Mouse (Mus musculus) G1E (cell line): Measurements from ENCODE around the gene Rhou. TPM values are rescaled to one million over a fixed set of nuclear protein-coding genes. Genes with fewer than 3 reads are reported as not detected.

ENCODE experiments used
- ATAC-seq: 2 replicates; pipeline ENCODE4 v1.8.0; 2016; ENCODE audit warnings: mild to moderate bottlenecking; ENCODE audit not compliant: insufficient number of reproducible peaks, poor library complexity, low FRiP score, severe bottlenecking; ENCODE audit errors: extremely low read depth
- DNase-seq: peaks from one replicate; pipeline ENCODE4 v3.0.0; 2012; ENCODE audit warnings: low spot score
- H3K27me3 ChIP-seq: 2 replicates; pipeline ENCODE4 v1.6.1; 2012; ENCODE audit warnings: mild to moderate bottlenecking, low read length, inconsistent platforms; ENCODE audit not compliant: insufficient read depth
- H3K36me3 ChIP-seq: replicated peaks from 2 replicates; pipeline ENCODE3; 2012; ENCODE audit warnings: mild to moderate bottlenecking, inconsistent platforms
- H3K4me1 ChIP-seq: 2 replicates; pipeline ENCODE4 v1.6.1; 2012; ENCODE audit warnings: low read depth, low read length, inconsistent platforms, mixed read lengths; ENCODE audit not compliant: insufficient read depth
- H3K4me3 ChIP-seq: 2 replicates; pipeline ENCODE4 v1.5.1; 2012; ENCODE audit warnings: low read depth, mild to moderate bottlenecking, inconsistent platforms, low read length, moderate library complexity, mixed read lengths
- H3K9me3 ChIP-seq: replicated peaks from 2 replicates; pipeline ENCODE4 v1.6.1; 2012; ENCODE audit warnings: inconsistent platforms
- CTCF ChIP-seq: IDR thresholded peaks from 2 replicates; pipeline ENCODE4 v1.5.1; 2012; ENCODE audit warnings: low read depth, low read length, inconsistent platforms, mixed read lengths
- GATA1 ChIP-seq: IDR thresholded peaks from 2 replicates; pipeline ENCODE4 v1.6.1; 2012; ENCODE audit warnings: borderline replicate concordance, low read length, inconsistent platforms, mixed read lengths
- GATA2 ChIP-seq: IDR thresholded peaks from 2 replicates; pipeline ENCODE4 v1.6.1; 2012; ENCODE audit warnings: low read depth, low read length, inconsistent platforms, borderline replicate concordance
- POLR2AphosphoS5 ChIP-seq: IDR thresholded peaks from 2 replicates; pipeline ENCODE4 v1.6.1; 2012; ENCODE audit warnings: low read depth, low read length, inconsistent platforms; ENCODE audit not compliant: insufficient replicate concordance
- TAL1 ChIP-seq: conservative IDR thresholded peaks from 2 replicates; pipeline ENCODE4 v1.6.1; 2012; ENCODE audit warnings: low read depth, low read length, inconsistent platforms, mixed read lengths
- polyA plus RNA-seq: library from polyadenylated mRNA; stranded (reverse); fragments of >175 nt; gene quantifications from 2 replicates; pipeline ENCODE4 v1.2.3, GENCODE M21; 2012
- total RNA-seq, 2 experiments: library from RNA; stranded (forward) in 1 of 2; stranded (reverse) in 1 of 2; fragments of 200-1000 nt in 1 of 2; fragments of >200 nt in 1 of 2; fragmentation: Nextera tagmentation in 1 of 2; gene quantifications; 2 replicates each; pipeline ENCODE4 v1.2.3; 2014 to 2017

Gene Rhou
- total and polyA plus RNA-seq, 3 experiments, result 0.16 TPM; not detected in 2

DNA sequence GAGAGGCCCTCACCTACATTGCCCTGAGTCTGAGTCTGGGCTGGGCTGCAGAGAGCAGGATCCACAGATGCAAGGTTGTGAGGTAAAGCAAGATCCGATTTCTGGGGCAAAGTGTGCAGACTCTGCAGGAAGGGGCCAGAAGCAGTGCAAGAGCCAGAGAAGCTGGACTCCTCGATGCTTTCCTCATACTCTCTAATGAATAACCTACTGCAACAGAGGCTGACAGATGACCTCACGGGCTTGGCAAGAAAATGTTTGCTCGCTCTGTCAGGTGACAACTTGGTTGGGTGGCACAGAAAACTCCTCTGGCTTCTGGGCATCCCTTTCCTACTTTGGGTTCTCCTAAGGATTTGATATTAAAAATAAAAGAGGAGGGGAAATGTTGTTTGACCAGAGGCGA, 51.6 kb downstream of the Rhou start:
- H3K36me3 ChIP-seq, result no peaks in the 10 kb centered on the region
- peaks cover 34% of the 10 kb centered on the region for H3K9me3 ChIP-seq
- no peaks in the 10 kb centered on the region; the same call in 1 of the 2 replicates for H3K27me3 ChIP-seq
- ATAC-seq (no peak), DNase-seq (no peak)
- no peak overlapping the region for H3K4me3 ChIP-seq
- no peaks in the 10 kb centered on the region for H3K4me1 ChIP-seq
- no peak for TF ChIP-seq CTCF
- no peak for TF ChIP-seq GATA1
- TF ChIP-seq POLR2AphosphoS5, result no peak
- no peak for TF ChIP-seq GATA2

DNA sequence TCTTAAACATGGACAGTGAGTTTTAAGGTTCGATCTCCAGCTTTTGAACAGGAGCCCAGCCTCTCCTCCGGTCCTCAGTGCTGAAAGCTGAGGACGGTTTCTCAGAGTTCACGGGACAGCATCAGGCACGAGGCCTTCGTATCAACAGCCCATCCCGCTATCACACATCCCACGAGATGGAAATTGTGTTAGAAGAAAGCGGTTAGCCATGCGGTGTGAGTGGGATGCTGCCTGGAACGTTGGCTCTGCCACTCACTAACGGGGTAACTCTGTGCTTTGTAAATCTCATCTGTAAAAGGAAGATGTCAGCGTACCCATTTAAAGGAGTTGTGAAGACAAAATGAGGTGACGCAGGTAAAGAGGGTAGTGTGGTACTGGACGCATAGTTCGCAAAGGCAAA, 53.4 kb downstream of the Rhou start:
- Histone ChIP-seq H3K4me3 (no peak overlapping the region), H3K9me3 (peaks cover 26% of the 10 kb centered on the region), H3K36me3 (no peaks in the 10 kb centered on the region), H3K27me3 (no peaks in the 10 kb centered on the region; the same call in 1 of the 2 replicates), H3K4me1 (no peaks in the 10 kb centered on the region)
- no peak for ATAC-seq
- no peak for DNase-seq
- TF ChIP-seq TAL1, result no peak

DNA sequence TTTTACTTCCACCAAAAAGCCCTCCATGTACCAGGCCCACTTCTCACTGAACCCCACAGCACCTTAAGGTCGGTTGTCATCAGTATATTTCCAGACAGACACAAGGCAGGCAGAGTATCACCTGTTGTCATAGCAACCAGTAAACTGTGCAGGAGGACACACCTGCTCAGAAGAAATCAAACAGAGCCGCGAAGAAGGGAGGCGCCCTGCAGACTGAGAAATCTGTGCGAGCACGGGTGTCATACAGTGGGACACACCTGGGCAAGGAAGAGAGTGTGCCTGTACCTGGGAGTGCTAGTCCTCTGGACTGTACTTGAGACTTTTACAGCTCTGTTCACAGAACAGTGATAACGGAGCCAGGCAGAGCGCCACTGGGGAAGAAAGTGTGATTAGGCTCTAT, 55.0 kb downstream of the Rhou start:
- DNase-seq, result no peak
- no peak for ATAC-seq
- H3K27me3 ChIP-seq, result no peaks in the 10 kb centered on the region; the same call in 1 of the 2 replicates
- TF ChIP-seq GATA1, result no peak
- TF ChIP-seq POLR2AphosphoS5, result no peak
- TF ChIP-seq GATA2, result no peak
- TF ChIP-seq CTCF, result no peak
- TF ChIP-seq TAL1, result no peak
- H3K9me3 ChIP-seq, result peaks cover 32% of the 10 kb centered on the region
- H3K36me3 ChIP-seq, result no peaks in the 10 kb centered on the region
- no peak overlapping the region for H3K4me3 ChIP-seq
- H3K4me1 ChIP-seq, result no peaks in the 10 kb centered on the region

- no peak for ATAC-seq
- Histone ChIP-seq H3K4me1 (no peaks in the 10 kb centered on the region), H3K27me3 (no peaks in the 10 kb centered on the region; the same call in 1 of the 2 replicates), H3K4me3 (no peak overlapping the region), H3K36me3 (no peaks in the 10 kb centered on the region), H3K9me3 (peaks cover 37% of the 10 kb centered on the region)
- DNase-seq, result no peak
- no peak for TF ChIP-seq POLR2AphosphoS5
- TF ChIP-seq GATA2, result no peak
- TF ChIP-seq TAL1, result no peak
- no peak for TF ChIP-seq CTCF
- TF ChIP-seq GATA1, result no peak
Observed at GRCm38 (mm10) chr8:123710335-123710734, 56.6 kb downstream of the Rhou start.

Other genes with a start within 250 kb of the Rhou start
- gene Mc1r, start 246.8 kb upstream of the Rhou start, total RNA-seq (2014; fragmentation: Nextera tagmentation), result not detected in 2 replicates
- gene Mc1r, start 246.8 kb upstream of the Rhou start, total RNA-seq (2017), result 0.12 and 0.27 TPM in 2 replicates
- gene Mc1r, start 246.8 kb upstream of the Rhou start, polyA plus RNA-seq, result 0.01 and 0.02 TPM in 2 replicates
- gene Tubb3, start 242.5 kb upstream of the Rhou start, total RNA-seq (2014; fragmentation: Nextera tagmentation), result not detected in 2 replicates
- 0.41 and 0.71 TPM in 2 replicates for gene Tubb3, start 242.5 kb upstream of the Rhou start, total RNA-seq (2017)
- 0.14 and 0.22 TPM in 2 replicates for gene Tubb3, start 242.5 kb upstream of the Rhou start, polyA plus RNA-seq
- 14.4 and 18.6 TPM in 2 replicates for gene Def8, start 230.4 kb upstream of the Rhou start, total RNA-seq (2014; fragmentation: Nextera tagmentation)
- 12.6 and 15.1 TPM in 2 replicates for gene Def8, start 230.4 kb upstream of the Rhou start, total RNA-seq (2017)
- gene Def8, start 230.4 kb upstream of the Rhou start, polyA plus RNA-seq, result 11.4 and 16.7 TPM in 2 replicates
- 18.2 and 24.7 TPM in 2 replicates for gene Afg3l1, start 176.0 kb upstream of the Rhou start, total RNA-seq (2014; fragmentation: Nextera tagmentation)
- gene Afg3l1, start 176.0 kb upstream of the Rhou start, total RNA-seq (2017), result 14.2 and 20.5 TPM in 2 replicates
- 24.9 and 29.6 TPM in 2 replicates for gene Afg3l1, start 176.0 kb upstream of the Rhou start, polyA plus RNA-seq
- gene Dbndd1, start 138.5 kb upstream of the Rhou start, total RNA-seq (2014; fragmentation: Nextera tagmentation), result not detected in 2 replicates
- 0.16 TPM in 1 of 2 replicates, not detected in the other for gene Dbndd1, start 138.5 kb upstream of the Rhou start, total RNA-seq (2017)
- gene Dbndd1, start 138.5 kb upstream of the Rhou start, polyA plus RNA-seq, result 0.04 TPM in 1 of 2 replicates, not detected in the other
- 4.2 and 4.6 TPM in 2 replicates for gene Gas8, start 135.1 kb upstream of the Rhou start, total RNA-seq (2014; fragmentation: Nextera tagmentation)
- gene Gas8, start 135.1 kb upstream of the Rhou start, total RNA-seq (2017), result 14.5 and 16.0 TPM in 2 replicates
- gene Gas8, start 135.1 kb upstream of the Rhou start, polyA plus RNA-seq, result 11.5 and 11.8 TPM in 2 replicates
- gene Rab4a, start 152.1 kb downstream of the Rhou start, total RNA-seq (2014; fragmentation: Nextera tagmentation), result not detected in 2 replicates
- 4.0 and 5.3 TPM in 2 replicates for gene Rab4a, start 152.1 kb downstream of the Rhou start, total RNA-seq (2017)
- gene Rab4a, start 152.1 kb downstream of the Rhou start, polyA plus RNA-seq, result 1.2 and 1.7 TPM in 2 replicates
- 13.3 and 16.3 TPM in 2 replicates for gene Ccsap, start 206.3 kb downstream of the Rhou start, total RNA-seq (2014; fragmentation: Nextera tagmentation)
- 11.7 and 12.5 TPM in 2 replicates for gene Ccsap, start 206.3 kb downstream of the Rhou start, total RNA-seq (2017)
- gene Ccsap, start 206.3 kb downstream of the Rhou start, polyA plus RNA-seq, result 9.4 and 10.3 TPM in 2 replicates
- not detected in 2 replicates for gene Acta1, start 240.8 kb downstream of the Rhou start, total RNA-seq (2014; fragmentation: Nextera tagmentation)
- not detected in 2 replicates for gene Acta1, start 240.8 kb downstream of the Rhou start, total RNA-seq (2017)
- gene Acta1, start 240.8 kb downstream of the Rhou start, polyA plus RNA-seq, result 0.07 TPM in 1 of 2 replicates, not detected in the other